Mouse (Mus musculus): ENCODE data around the gene Tctn3. TPM values are rescaled to one million over a fixed set of nuclear protein-coding genes. Genes with fewer than 3 reads are reported as not detected.
A peak's percentile ranks its signal among the peaks of the same experiment; 100 is the strongest.

Gene Tctn3
- 10 to 100 TPM; 21.7 to 23.9 TPM for total RNA-seq (2021)
- long read RNA-seq, transcript Tctn3-201 (14 exons, 2,743 nt) = major isoform, 11 of 15 reads
- long read RNA-seq, partial matches to known transcripts = 2 of 15 reads
- long read RNA-seq, other reads (novel, unspliced or antisense) = 1 of 15 reads

DNA sequence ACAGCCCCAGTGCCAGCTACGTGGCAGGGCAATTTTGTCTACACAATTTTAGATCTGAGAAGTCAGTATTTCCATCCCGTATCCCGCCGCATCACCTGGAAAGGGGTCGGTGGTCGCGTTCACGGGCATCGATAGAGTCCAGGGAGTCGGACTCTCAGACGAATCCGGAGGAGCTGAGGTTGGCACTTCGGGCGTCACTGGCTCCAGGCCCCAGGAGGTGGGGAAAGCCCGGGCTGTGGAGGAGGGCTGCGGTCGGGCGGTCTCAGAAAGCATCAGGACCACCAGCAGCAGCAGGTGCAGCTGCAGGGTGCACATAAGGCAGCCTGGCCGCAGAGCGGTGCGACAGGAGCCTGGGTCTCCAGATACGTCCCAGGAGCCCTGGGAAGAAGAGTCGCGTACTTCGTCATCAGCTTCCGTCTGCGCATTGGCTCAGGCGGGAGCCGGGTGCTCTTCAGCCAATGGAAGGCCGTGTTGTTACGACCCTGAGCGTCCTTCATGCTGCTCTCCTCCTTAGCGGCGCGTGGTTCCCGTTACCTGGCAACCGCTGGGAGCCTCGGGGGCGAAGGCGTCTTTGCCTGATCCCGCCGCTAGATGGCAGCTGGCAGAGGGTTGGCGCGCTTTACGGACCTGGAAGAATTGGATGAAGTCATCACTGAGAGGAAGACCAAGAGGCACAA is at the start of gene Tctn3, which contains the start of gene Entpd1:
Gene Tctn3, minus strand, starts transcription at position 404 of the 677 bp plus-strand sequence.
Gene Entpd1, plus strand, starts transcription at position 537 of the 677 bp plus-strand sequence.
- peak; percentile 98 for DNase-seq (ENCODE audit: low spot score in 2 of 2)

DNA sequence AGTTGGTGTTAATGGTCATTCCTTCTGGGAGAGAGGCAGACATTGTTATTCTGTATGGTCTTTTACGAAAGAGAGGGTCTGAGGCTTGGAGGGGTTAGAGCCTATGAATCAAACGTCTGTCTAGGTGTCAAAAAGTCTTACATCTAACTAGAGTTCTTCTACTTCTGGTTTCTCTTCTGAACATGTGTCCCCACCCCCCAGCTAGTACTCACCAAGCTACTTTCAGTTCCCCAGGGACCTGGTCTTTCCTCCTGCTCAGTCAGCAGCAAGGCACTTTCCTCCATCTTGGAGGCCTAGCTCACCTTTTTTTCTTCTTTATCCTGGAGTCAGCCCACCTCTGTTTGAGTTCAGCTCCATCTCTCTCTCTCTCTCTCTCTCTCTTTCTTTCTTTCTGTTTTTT is 49.1 kb upstream of the Tctn3 start:
- DNase-seq (ENCODE audit: low spot score in 2 of 2) = no peak

DNA sequence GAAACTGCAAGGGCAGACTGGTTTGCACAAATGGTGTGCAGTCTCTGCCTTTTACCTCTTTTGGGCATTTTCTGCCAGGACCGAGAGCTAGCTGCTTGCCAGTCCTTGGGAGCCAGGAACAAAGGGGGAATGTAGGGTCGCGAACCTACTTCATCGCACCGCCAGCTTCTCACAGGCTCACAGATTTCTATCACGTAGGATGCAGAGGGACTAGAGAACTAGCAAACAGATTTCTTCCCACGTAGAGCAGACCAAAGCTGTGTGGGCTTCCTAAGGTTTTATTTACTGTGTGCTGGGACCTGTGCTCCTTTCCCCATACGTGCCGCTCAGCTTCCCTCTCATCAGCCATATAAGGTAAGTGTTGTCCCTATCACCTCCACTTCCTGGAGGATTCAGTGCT is 48.5 kb upstream of the Tctn3 start:
- DNase-seq (ENCODE audit: low spot score in 2 of 2) = no peak

DNA sequence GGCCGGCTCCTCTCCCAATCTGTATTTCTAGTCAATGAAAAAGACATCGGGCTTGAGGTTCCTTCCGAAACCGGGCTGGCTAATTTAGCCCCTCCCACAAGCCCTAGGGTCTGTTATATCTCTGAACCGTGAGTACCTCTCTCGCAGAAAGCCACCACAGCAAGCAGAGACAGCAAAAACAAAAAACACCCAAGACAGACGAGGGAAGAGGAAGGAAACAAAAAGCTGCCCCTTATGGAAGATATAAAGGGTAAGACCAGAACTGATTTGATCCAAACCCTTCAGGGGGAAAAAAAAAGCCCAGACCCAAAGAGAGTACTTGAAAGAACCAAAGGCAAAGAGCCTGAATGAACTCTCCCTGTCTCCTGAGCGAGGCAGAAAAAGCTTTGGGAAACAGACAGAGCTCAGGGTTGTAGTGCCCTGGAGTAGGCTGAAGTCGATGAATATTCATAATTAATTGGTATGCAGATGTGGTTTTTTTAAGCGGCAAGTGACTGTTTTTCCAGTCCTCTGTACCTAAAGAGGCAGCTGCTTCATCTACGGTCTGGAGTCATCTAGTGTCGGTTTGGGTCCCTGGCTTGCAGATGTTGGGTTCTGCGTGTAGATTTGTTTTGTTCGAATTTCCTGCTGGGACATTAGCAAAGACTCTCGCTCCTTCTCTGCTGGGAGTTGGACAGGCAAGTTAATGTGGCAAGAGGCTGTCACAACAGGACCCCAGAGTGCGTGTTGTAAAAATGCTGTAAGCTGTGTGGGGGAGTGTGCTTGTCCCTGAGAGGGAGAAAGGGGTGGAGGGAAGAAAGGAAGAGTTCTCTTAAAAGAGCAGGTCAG is 47.8 kb upstream of the Tctn3 start:
- peak; percentile 22 to 43 for DNase-seq (ENCODE audit: low spot score in 2 of 2)

DNA sequence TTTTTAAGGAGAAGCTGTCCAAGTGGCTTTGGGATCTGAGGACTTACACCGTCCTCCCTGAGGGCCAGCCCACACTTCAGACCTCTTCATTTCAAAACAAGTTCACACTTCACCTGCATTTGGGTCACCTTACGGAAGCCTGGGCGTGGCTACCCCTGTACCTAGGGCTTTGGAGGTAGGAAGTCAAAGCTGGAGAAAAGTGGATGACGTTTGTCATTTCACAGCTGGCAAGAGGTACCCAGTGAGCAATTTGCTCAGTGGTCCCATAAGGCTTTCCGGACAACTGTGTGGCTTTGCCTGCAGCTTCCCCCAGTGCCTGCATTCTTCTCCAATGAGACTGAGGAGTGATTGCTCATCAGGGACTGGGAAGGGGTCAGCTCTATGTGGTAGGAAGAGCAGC is 46.9 kb upstream of the Tctn3 start:
- no peak for DNase-seq (ENCODE audit: low spot score in 2 of 2)

DNA sequence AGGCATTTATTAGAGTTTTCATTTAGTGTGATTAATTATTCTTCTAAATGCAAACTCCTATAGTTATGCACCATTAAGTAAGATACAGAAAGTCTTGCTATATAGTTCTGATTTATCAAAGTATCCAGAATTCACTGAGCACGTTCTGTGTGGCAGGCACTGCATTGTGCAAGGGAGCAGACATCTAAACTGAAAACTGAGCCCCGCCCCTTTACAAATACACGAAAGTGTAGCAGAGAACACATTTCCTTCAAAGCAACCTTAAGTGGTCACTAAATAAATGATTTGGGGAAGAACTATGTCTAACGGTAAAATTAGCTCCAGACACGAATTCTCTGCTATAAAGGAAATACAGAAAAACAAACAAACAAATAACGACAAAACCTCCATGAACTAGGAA is 46.2 kb upstream of the Tctn3 start:
- no peak for DNase-seq (ENCODE audit: low spot score in 2 of 2)

DNA sequence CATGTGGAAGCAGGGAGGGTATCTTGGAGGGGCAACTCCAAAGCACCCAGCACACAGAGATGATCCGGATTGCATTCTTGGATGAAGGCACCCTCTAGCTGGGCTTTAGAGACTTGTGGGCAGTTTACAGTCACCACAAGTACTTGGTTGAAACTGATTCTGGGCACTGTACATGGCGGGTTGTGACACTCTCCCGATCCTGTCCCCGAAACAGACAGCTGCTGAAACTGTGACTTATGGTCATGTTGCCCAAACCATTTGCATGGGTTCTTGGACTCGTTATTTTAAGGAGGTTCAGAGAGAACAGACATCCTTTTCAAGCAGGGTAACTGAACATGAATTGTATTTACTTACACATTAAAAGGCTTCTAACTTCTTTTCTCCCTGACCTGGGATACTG is 44.2 kb upstream of the Tctn3 start:
- DNase-seq (ENCODE audit: low spot score in 2 of 2) = no peak

DNA sequence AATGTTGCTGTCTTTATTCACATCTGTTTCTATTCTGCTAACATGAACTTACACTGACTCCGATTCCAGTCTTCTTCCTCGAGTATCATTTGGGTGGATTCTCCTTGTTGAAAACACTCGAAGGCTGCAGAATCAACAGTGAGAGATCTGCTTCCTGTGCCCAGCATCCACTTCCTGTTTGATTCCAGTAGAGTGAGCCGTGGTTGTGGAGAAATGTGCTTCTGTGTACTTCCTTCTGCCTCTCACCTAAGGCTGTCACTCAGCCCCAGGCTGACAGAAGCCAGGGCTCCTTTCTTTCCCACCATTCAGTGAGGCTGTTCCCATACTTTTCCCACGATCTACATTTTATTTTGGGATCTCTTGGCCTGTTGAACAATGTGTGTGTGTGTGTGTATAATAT is 38.1 kb upstream of the Tctn3 start:
- DNase-seq (ENCODE audit: low spot score in 2 of 2) = no peak

DNA sequence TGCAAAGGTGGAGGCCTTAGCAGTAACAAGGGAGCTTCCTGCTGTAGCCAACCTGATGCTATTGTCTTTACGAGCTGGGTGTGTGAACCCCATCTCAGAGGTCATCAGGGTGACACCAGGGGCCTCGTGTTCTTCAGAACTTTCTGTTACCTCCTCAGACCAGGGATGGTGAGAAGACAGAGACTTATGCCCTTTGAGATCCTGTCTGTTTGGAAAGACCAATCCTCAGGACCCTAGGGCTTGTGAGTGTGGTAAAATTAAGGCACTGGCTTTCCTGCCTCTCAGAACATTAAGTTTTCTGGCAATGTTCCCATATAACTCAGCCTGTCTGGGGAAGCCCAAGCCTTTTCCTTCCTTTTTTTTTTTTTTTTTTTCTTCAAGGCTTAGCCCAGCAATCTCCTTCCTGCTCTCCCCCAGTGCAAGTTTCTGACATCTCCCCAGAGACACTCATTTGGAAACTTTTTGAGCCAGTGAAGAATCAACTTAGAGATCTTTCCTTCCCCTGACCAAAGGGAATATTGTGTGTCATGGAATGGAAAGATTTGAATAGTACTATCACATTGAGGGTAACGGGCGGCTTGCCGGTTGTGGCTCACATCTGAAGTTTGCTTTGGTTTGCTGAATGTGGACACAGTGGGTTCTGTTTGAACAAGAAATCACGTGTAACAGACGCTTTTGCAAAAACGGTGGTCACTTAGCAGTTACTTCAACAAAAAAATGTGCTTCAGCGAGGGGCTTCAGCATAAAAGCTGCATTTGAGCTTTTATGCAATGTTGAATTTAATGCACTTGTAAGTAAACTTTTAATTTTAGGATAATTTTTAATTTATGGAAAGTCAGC is 35.5 kb upstream of the Tctn3 start:
- DNase-seq (ENCODE audit: low spot score in 2 of 2) = no peak

DNA sequence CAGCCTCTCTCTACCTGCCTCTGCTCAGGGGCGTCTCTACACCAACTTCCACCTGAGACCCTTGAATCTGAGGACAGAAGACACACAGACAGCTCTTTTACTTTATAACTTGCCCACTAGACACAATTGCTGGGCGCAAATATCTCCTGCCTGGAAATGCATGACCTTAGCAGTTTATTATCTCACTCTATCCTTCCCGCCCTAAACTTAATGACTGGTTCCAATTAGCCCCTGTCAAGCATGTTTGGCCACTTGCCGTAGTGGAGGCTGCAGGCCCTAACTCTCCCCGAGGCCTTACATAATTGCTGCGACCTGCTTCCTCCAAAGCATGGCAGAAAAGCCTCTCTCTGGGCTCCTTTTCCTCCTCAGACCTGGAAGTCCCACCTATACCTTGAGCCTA is 34.3 kb upstream of the Tctn3 start:
- DNase-seq (ENCODE audit: low spot score in 2 of 2) = no peak

DNA sequence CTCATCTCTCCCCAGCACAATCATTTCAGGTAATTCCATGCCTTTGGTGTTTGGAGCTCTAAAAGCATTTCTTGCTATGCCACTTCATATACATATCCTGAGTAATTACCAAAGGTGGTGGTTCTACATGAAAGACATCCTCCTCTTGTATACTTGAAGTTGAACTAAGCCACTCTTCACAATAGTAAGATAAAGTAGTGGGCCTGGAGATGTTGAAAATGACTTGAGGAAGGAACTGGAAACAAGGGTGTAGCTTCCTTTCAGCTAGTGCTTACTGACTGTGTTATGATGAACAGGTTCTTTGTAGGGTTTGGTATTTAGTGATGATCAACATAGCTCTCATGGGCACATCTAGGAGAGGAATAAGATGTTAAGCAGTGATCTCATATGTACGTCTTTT is 31.8 kb upstream of the Tctn3 start:
- DNase-seq (ENCODE audit: low spot score in 2 of 2) = no peak

DNA sequence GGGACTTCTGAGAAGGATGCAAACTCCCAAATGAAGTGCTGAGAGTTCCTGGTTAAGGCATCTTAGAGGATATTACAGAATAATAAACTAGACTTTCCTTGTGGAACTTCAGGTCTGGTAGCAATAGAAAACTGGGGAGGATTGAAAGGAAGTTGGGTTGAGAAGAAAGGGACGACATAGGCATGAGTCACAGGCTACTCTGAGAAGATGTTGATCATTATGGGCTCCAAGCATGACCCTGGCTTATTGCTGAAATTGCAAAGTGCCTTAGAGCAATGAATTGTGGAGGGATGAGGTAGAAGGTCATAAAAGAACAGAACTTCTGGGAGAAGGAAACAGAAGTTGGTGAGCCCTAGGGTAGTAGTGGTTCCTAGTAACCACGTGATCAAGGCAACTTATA is 28.8 kb upstream of the Tctn3 start:
- no peak for DNase-seq (ENCODE audit: low spot score in 2 of 2)

DNA sequence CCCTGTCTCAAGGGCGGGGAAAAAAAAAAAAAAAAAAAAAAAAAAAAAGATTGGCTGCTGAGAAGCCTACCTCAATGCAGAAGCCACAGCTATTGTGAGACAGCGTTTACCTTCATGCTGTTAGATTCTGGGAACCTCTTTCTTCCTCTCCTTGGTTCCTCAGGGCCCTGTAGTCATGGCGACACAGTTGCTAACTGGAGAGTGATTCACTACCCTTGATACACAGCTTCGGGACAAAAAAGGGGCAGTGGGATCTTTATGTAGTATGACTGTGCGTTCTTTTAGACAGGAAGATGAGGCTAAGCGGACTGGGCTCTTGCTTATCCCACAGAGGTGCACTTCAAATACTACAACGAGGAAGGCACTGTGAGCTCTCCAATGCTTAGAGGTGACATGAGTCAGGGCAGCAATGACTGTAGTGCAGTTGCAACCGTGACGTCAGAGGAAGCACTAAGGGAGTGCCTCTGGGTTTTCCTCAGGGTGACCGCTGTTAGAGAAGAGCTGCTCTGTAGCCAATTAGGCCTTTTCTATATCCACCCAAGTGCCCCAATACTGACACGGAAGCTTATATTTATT is 27.8 kb upstream of the Tctn3 start:
- DNase-seq (ENCODE audit: low spot score in 2 of 2) = no peak

DNA sequence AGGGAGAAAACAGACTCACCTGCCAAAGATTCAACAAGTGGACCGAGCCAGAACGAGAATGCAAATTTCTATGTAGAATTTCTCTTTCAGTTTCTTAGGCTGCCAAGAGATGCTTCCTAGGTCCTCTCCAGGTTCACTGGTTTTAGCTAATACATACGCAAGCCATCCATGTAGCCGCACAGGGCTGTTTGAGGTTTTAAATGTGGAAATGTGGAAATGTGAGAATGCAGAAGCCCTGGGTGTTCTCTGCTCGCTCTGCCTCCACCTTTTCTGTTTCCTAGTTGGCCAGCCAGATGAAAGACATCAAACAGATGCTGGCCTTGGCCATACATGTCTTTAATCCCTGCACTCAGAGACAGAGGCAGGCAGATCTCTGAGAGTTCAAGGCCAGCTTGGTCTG is 26.5 kb upstream of the Tctn3 start:
- DNase-seq (ENCODE audit: low spot score in 2 of 2) = no peak

DNA sequence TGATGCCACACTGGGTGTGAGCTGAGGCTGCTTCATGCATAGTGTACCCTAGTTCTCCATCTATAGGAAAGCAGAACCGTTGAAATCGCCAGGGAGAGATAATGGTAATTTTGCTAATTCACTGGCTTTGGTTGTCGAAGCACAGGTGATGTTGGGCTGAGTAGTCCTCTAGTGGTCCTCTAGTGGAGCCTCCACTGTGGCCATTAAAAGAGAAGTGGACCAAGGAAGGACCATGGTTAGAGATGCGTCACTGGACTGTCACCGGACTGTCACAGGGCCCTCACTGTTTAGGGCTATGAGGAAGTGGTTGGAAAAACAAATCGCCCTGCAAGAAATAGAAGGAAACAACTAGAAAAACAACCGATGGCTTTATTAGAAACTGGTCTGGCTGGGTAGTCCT is 25.6 kb upstream of the Tctn3 start:
- DNase-seq (ENCODE audit: low spot score in 2 of 2) = no peak

DNA sequence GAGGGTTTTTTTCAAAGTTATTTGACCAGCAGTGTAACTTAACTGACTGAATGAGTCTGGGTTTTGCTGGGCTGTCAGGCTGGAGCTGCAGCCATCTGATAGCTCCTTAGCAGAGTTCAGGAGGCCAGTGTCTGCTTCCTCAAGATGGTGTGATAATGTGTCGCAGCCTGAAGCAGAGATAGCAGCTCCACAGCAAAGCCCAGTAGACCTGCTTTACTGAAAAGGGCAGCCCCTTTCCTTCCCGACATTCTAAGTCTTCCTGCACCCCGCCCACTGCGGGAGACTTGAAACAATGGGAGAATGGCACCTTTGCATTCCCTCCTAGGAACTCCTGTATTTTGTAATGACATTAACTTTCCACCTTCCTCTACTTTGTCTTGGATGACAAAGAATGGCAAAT is 25.1 kb upstream of the Tctn3 start:
- DNase-seq (ENCODE audit: low spot score in 2 of 2) = no peak

DNA sequence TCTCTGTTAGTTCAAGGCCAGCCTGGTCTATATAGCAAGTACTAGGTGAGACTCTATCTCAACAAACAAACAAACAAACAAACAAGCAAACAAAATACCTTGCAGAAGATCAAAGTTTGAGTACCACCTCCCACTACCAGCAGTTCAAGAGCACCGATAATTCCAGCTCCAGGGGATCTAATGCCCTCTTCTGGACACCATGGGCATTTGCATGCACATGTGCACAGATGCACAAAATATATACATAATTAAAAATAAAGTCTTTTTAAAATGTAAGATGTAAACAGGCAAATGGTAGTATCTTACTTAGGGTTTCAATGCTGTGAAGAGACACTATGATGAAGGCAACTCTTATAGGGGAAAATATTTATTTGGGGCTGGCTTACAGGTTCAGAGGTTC is 21.1 kb upstream of the Tctn3 start:
- DNase-seq (ENCODE audit: low spot score in 2 of 2) = no peak

DNA sequence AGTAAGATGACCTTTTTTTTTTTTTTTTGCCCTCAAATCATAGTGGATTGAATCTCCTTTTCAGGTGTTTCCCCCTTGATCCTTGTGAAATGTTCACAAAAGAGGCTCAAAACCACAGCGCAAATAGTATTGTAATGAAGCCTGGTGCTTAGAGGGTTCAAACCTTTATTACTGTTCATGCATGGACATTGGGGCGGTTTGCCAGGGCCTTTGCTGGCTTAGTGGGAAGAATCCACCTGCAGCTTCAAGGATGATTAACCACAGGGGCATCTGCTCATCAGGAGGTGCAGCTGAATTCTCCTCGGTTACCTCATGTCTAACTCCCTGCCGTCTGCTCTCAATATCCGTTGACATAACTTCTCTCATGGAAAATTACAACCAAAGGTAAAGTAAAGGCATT is 20.6 kb upstream of the Tctn3 start:
- no peak for DNase-seq (ENCODE audit: low spot score in 2 of 2)

DNA sequence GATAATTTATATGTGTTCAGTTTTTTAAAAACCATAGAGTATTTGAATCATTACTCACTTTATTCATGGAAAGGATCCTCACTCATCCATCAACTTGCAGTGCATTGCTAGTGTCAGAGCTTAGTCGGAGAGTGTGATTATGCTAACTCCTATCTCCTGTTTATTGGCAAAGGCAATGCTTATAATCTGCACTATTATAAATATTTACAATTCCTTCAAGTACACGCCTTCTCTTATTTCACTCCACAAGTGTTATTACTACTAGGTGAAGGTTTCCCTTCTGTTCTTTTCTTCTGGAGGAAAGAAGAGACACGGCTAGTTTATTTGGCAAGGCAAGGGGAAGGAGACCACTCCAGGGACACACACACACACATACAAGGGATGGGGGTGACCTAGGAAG is 20.2 kb upstream of the Tctn3 start:
- no peak for DNase-seq (ENCODE audit: low spot score in 2 of 2)

DNA sequence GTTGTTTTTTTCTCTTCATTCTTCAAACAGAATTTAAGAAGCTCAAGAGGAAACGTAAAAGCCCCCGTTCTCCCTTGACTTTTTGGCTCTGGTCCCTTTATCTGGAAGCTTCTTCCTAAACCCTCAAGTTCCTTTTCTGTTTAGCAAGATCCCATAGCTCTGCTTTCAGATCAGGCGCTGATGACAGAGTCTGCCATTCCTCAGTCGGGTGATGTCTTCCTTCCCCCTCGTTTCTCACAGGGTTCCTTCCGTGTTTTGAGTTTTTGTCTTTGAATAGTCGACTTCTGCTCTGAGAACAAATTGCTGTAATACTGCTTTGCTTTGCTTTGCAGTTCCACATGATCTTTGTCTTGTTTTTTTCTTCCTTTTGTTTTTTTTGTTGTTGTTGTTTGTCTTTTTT is 18.6 kb upstream of the Tctn3 start:
- DNase-seq (ENCODE audit: low spot score in 2 of 2) = no peak

DNA sequence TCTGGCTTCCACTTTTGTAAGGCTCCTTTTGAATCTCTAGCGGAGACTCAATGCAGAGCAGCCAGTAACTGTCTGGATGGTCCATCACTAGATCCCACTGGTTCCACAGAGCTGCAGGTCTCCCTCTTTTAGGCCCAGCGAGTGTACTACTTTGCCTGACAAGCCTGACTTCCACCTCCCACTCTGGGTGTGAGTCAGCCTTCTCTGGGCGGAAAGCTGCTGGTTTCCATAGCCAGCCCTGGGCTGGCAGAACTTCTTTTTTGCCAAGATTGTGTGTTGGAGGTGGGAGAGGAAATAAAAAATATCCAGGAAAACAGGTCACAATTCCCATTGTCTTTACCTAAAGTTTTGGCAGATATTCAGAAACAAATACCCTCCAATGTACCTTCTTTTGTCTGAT is 18.1 kb upstream of the Tctn3 start:
- DNase-seq (ENCODE audit: low spot score in 2 of 2) = no peak

Data from layer of hippocampus, postnatal 10 days (tissue).